Mouse (Mus musculus) 3T3-L1 (cell line): Measurements from ENCODE around the gene Vegfb.
"Not testable (repeated sequence)": the region's sequence is repeated elsewhere in the genome, so short reads cannot be mapped to it uniquely, and the experiment has no call there.

Experiments used
- DNase-seq: peaks from one replicate; pipeline ENCODE4 v3.0.0-alpha.2; 2015; ENCODE audit warnings: low read depth, low spot score

The Vegfb gene

DNA sequence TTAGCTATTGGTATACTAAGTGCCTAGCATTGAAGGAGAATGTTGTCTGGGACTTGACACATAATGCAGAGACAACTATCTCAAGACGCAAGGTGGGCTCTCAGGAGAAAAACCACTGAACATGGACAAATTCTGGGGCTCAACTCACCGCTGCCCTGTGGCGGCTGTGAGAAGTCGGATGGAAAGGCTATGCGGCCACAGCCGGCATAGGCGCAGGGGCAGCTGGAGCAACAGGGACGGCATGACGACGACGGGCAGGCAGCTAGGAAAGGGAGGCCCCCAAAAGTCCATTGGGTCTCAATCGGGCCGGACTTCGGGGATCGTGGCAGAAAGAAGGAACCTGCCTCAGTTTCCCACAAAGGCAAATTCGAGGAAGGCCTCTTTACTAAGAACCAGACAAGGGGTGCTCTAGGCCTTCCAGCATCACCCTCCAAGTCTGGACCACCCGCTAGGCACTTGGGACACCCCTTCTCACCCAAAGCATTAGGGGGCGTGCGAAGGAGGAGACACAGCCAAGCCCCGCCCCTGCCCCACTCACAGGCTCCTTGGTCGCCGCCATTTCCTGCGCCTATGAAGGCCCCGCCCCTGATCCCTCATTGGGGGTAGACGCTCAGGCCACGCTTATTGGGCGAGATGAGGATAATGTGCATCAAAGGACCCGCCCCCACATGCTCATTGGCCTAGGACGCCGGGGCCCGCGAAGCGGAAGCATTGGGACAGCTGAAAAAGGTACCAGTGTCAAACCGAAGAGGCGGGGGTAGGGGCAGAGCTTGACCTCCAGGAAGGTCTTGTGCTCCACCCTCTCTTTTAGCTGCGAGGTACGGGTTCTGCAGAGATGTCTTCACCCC is 4.8 kb upstream of the Vegfb start, which contains the start of gene Dnajc4:
Dnajc4 (minus strand) TSS at position 562 of the 848 bp plus-strand sequence.
- DNase-seq: peak; percentile 99

DNA sequence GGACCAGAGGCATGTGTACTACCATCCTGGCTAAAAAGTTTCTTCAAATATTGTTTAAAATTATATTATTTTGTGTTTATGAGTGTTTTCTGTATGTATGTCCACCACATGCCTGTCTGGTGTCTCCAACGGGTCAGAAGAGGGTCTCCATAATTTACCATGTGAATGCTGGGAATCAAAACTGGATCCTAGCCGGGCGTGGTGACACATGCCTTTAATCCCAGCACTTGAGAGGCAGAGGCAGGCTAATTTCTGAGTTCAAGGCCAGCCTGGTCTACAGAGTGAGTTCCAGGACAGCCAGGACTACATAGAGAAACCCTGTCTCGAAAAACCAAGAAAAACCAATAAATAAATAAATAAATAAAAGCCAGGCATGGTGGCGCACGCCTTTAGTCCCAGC is 3.7 kb upstream of the Vegfb start:
- not testable (repeated sequence) for DNase-seq

DNA sequence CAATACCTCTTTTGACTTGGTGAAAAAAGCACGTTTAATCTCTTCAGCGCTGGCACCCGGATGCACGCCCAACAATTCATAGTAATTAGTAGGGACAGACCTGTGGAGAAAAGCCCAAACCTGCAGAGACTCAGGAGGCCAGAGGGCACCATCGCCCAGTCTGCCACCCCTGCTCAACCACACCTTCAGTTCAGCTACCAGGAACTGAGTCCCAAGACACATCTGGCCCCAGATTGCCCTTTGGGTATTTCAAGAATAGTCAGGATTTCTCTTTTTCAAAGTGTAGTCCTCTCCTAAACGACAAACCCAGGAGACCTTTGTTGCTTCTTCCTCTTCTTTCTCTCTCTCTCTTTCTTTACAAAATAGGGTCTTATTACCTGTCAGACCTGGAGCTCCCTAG is 3.3 kb upstream of the Vegfb start:
- DNase-seq: no peak

DNA sequence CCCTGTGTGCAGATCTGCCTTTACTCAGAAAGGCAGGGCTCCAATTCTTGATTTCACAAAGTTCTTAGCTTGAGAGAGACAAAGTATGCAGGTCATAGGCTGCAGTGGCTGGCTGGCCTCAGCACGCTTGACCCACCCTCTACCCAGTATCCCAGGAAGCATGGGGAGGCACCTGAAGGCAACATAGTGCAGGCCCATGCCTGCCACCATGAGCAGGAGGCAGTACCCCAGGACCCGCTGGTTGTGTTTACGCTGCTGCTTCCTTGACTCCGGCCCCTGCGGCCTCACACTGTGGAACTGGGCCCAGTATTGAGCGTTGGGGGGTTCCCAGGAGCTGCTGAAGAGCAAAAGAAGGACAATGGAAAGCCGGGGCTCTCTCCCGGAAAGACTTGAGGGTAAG is 1.8 kb upstream of the Vegfb start:
- DNase-seq: no peak

DNA sequence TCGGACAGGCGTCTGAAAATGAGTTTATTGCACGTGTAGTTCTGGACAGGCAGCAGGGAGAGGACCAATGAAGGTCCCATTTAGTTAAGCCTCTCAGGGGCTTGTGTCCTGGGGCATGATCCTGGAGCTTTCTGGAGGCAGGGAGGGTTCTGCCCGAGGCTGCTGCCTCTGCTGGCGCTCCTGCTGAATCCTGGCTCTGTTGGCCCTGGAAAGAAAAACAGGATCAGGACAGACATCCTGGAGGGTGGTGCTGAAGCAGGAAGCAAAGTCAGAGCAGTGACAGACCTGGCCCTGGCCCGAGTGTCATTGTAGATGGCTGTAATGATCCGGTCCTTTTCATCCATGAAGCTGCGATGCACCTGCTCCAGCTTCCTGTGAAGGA is 444 bp upstream of the Vegfb start:
- DNase-seq: peak; percentile 56

DNA sequence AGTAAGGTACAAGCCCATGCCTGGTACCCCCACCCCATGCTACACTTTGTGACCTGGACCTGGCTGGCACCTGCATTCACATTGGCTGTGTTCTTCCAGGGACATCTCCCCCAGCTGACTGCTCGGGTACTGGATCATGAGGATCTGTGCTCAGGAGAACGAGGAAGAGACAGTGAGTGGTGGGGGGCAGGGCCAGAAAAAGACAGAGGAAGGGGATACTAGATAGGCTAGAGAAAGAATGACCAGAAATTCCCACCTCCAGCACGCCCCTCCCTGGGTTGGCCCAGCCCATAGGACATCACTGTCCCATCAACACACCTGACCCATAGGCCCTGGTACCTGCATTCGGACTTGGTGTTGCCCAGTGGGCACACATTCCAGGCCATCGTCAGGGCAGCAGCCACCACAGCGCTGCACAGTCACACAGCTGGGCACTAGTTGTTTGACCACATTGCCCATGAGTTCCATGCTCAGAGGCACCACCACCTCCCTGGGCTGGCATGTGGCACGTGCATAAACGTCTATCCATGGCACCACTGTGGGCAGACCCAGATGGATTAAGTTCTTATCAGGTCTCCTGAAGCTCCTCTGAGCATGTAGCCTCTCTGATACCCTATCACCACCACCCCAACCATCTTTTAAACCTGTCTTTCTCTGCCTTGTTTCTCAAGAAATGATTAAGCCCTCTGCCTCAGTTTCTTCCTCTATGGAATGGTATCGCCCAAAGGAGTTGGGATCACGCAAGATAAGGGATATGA is 1.3 kb downstream of the Vegfb start:
- DNase-seq: no peak

DNA sequence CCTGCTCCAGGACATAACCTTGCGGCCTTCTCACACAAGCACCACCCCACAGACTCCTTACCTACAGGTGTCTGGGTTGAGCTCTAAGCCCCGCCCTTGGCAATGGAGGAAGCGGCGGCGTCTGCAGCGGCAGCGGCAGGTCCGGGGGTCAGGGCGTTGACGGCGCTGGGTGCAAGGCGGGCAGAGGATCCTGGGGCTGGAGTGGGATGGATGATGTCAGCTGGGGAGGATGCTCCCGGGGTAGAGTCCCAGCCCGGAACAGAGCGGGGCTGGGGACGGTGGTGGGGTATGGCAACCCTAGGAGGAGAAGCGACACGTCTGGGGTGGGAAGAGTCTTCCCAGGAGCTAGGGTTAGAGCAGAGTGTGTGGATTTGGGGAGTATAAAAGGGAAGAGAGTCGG is 2.2 kb downstream of the Vegfb start:
- no peak for DNase-seq

DNA sequence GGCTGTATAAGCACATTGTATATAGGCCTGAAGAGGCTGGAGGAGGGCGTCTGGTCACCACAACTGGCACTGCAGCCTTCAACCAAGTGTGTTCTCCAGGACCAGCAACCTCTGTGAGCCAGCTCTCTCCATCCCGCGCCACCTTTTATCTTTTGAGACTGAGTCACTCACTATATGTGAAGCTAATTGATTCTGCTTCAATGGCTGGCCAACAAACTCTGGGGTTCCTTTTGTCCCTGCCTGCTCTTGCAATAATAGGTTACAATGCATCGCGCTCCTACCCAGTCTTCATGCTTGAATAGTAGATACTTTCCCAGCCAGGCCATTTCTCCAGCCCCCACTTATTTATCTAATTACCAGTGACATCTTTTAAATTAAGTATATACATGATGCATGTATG is 3.8 kb downstream of the Vegfb start:
- DNase-seq: no peak

DNA sequence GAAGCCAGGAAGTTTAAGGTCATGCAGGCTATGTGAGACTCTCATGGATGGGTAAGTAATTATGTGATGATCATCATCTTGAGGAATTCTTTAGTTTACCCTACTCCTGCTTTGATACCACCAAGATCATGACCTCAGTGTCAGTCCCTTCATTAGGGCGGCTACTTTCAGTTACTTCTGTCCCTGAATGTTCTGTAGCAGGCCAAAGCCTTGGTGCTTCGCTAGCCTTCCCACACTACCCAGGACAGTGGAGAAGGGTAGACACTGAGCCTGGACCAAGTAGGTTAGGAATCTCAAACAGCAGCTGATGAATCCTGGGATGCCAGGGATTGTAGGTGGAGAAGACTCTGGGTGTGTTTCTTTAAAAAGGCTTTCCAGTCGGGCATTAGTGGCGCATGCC is 6.0 kb downstream of the Vegfb start:
- DNase-seq: no peak

DNA sequence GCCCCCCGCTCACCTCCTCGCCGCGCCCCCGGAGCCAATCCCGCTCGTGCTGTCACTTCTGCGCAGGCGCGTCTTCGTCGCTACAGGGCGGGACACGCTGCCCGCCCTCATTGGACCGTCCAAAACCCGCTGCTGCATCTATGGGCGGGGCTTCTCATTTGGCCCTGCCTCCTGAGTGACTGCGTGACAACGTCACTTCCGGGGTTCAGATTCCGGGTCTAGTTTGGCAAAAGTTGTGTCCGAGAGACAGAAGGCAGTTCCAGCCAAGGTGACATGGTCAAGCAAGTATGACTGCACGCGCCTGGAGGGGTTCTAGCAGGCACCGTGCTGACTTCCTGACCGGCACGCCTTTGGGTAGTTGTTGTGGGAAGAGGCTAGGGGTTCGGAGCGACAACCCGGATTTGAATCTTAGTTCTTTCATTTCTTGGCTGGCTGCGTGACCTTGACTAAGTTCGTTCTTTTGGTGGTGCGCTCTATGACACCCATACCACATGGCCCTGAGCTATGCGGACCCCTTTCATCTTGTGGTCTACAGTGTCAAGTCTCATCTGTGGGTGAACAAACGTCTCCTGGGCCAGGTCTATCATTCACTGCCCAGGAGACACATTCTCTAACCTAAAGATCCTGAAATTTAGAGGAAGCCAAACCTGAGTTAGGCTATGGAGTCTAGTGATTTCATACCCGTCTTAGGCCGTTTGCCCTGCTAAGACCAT is 6.9 kb downstream of the Vegfb start, which contains the start of gene Fkbp2:
Fkbp2 (minus strand) TSS at position 121 of the 713 bp plus-strand sequence.
- peak; percentile 99 for DNase-seq

DNA sequence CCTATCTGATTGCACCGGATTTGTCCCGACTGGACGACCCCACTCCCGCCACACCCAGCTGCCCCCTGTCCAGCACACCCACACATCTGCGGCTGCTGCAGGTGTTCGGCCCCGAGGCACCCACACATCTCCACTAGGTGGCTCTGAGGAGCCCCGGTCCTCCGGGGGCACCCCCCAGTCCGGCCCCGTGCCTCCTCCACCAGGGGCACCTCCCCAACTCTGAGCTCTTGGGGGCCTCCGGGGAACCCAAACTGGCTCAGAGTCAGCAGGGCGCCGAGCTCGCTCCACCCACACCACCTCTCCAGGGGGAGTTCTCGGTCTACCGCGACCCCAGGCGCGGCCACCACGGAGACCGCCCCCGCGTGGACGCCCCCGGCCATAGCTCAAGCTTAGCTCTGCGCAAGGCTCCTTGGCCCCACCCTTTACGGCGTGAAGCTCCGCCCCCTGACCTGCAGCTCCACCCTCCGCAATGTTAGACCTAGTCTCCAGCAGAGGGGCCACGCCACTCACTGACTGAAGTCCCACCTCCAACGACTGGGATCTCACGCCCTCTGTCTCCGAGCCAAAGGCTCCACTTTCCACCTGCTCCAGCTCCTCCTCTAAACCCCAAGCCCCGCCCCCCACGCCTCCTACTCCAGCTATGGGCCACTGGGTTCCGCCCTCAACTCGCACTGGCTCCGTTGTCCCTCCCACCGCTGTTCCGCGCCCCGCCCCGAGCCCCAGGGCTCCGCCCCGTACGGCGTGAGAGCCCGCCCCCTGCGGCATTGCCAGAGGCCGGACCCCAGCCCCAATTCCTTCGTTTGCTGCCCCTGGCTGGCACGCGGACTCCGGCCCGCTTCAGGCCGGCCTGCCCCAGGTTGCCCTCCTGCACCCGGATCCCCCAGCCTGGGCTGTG is 7.7 kb downstream of the Vegfb start:
- peak; percentile 100 for DNase-seq

DNA sequence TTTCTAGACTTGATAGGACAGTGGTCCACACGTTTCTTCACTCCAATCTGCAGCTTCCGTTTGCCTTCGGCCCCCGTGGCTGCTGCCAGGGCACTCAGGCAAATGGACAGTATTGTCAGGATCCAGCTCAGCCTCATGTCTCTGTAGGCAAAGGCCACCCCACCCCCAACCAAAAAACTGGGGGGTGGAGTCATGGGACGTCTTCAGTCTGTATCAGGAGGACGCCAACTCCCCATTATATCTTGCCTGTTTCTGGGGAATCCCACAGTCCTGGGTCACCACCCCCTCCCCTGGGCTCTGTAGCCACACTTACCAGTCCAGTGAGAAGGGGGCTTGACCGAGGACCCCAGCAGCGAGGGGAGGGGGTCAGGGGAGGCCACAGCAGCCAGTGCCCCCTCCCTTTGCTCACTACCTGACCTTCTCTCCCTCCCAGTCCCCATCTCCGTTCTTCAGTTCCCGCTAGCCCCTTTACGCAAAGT is 8.4 kb downstream of the Vegfb start:
- DNase-seq: peak; percentile 72

DNA sequence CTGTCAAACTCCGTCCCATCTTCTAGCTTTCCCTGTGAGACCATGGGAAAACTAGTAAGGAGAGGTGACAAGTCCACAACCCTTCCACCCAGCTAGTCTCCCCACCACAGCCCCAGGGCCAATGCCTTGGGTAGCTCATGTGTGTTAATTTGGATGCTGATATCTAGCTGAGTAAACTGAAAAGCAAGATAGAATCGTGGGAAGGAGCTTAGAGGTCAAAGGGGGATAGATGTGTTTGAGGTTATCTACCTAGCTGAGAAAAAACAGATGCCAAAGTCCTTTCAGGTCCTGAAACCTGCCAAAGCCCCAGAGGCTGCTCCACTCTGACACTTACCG is 8.8 kb downstream of the Vegfb start:
- no peak for DNase-seq

DNA sequence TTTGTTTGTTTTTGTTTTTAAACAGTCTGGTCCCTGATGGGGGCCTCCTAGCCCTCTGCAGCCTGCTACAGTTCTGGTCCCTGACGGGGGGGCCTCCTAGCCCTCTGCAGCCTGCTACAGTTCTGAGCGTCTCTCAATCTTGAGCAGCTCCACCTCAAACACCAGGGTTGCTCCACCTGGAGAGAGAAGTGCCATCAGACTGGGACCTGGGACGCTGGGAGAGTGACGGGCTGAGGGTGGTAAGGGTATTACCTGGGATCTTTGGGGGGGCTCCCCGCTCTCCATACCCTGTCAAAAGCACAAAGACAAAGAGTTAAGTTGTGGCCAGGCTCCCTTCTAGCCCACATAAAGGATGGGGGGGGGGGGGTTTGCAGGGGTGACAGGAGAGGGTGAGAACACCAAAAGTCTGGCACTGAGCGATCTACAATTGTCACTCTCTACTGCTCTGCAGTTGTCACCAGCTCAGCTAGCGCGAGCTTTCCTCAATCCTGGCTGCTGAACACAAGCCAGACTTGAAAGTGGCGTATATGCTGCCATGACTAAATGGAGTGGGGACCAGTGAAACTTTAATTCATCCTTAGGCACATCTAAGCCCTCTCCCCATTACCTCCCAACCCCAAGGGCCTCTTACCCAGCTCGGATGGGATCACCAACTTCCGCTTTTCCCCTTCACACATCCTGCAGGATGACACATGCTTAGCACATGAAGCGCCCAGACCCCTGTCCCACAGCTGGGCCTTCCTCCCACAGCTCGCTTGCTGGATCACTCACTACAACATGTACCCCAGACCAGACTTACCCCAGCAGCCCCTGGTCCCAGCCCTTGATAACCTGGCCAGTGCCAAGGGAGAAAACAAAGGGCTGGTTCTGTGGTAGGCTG is 9.5 kb downstream of the Vegfb start:
- peak; percentile 21 for DNase-seq

DNA sequence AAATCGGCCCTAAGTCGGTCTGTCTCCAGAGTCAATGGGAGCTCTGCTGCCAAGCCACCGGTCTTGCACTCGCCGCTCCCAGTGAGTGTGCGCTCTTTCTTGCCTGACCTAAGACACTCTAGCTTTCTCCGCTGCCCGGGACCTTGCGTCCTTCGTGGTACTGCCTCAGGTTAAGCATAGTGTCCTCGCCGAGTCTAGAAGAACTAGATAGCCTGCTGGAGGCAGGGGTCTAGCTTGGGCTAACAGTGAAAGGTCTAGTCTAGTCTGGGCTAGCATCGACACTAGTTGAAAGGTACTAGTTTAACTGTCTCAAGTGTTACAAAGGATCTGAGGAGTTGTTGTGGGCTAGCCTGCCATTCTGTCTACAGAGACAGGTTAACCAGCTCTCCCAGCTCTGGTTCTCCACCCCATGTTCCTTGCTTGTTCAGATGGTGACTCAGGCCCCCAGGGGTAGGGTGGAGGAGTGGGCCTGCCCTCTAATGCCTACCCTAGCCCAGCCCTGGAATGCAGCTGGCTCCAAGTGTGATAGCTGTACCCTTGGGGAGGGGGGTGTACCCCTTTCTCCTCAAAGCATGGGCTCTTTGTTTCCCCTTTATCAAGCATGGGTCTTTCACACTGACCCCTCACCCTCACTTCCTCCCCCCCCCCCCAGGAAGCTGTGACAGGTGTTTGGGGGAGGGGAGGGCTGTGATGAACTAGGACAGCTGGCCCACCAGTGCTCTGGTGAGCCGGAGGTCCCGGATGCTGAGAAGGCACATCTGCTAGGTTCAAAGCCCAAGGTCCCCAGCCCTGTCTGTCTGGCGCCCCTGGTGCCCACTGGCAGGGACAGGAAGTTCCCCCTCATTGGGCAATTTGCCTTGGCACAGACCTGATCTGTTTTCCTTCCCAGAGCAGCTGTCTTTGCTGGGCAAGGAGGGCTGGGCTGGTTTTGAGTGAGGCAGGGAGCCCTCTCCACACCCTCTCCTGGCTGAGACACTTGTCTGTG is 11.6 kb downstream of the Vegfb start, which contains the start of gene Plcb3:
Plcb3 (minus strand) TSS at position 934 of the 985 bp plus-strand sequence.
- peak; percentile 83 for DNase-seq

DNA sequence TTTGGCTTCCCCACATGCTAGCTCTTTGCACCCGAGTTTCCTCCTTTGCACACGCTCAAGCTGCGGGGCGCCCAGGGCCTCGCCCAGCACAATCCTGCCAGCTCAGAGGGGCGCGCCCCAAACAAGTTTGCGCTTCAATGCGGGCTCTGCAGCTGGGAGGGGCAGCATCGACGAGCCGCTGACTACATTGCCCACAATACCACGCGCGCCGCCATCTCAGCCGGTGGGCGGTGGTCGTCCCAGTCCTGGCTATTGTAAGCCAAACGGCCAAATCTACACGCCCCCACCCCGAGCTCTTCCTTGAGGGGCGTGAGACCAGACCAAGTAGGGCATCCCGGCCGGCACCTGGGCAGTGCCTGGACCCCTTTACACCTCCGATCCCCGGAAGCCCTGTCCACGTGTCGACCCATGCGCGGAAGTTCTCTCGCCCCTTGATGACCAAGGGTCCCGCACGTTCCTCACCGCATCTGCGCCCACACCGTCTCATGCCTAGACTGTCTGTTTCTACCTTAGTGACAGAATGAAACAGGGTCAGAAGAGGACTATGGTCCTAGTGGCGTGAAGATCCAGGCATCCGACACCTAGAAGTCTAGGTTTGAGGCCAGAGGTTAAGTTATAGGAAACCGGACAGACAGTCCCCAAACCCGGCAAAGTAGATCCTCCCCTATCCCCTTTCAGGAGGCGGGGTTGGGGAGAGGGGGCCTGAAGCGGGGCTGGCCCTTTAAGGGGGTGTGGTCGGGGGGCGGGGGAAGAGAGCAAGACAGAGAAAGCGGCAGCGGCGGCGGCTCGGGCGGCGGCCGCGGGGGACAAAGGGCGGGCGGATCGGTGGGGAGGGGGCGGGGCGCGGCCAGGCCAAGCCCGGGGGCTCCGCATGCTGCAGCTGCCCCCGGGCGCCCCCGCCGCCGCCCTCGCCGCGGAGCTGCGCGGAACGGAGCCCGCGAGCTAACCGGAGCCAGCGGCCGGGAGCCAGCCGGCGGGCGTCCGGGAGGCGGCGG is 12.9 kb downstream of the Vegfb start, which contains the start of gene Ppp1r14b:
Ppp1r14b (plus strand) TSS at position 758 of the 995 bp plus-strand sequence.
- DNase-seq: peak; percentile 95

DNA sequence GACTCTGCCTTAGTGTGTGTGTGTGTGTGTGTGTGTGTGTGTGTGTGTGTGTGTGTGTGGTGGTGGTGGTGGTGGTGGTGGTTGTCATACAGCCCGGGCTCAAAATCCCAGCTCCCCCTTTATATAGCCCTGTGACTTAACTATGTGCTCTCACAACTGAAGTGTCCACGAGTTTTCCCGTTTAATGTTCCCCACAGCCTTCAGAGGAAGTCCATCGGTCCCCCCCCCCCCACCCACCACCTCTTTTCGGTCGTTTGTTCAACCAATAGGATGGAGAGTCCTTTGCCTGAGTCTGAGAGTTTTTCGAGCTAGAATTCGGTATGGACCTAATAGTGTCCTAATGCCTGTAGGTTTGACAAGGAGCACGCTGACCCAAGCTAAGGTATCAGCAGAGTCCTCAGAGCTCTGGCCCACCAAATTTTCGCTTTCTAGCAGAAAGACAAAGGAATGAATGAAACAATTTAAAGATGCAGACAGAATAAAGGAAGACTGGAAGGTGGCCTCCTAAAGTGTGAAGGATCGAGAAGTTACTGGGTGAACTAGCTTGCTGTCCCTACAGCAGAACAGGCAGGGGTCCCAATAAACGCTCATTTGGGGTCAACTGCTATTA is 13.8 kb downstream of the Vegfb start:
- DNase-seq: no peak
